Mouse (Mus musculus) right cerebral cortex, adult 2 months (tissue): ENCODE measurements at regions not wholly inside any gene's neighbourhood (a gene's known extent, or its start where the extent isn't known, plus 50 kb on each side); places are given as distances from the start of the nearest gene placed in this dataset.

Experiments
- DNase-seq, 2 experiments: peaks; one replicate each; pipeline ENCODE4 v3.0.0; 2021 to 2022; ENCODE audit warnings: low spot score in 2 of 2

DNA sequence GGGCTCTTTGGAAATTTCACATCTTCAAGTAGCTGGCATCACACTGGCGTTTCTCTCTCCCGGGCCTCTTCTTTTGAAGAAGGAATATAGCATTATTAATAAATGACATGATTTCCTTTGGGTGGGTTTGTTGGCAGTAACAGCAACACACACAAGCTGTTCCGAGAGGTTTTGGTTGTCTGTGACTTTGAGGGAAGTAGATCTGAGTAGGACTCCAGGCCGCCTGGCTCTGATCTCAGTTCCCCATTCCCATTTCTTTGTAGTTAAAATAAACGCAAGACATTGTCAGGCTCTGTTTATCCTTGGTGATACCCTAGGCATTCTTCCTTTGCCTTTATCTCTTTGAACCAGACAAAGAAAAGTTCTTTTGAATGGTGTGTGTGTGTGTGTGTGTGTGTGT lies 83.3 kb upstream of the Gm9887 start:
- DNase-seq, result no peak

DNA sequence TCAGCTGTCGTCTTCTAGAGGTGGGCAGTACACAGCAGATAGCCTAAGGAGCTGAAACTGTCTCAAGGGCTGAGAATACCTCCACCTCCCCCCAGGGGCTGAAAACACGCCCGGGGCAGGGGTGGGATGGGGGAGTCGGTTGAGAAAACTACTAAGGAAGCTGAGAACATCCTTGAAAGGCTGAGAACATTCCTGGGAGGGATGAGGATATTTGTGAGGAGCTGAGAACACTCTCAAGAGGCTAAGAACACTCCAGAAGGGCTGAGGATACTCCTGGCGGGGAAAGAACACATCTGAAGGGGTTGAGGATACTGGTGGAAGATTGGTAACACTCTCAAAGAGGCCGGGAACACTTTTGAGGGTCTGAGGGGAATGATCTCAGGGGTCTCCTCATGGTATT lies 81.3 kb upstream of the Gm9887 start:
- DNase-seq, result no peak

DNA sequence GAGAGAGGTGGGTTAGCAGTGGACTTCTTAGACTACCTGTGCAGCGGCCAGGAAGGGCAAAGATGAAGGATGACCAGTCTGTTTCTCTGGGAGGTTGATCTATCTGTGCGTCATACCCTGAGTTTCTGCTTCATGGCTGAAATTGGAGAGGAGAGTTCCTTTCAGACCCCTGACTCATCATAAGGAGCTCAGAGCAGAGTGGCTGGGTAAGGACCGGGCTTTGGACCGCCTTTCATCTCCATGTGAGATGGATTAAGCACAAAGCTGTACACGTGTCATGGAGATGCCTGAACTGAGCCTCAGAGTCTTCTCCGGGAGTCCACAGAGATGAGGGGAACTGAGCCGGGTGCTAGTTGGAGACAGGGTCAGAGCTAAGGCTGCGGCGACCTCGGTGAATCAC lies 80.7 kb upstream of the Gm9887 start:
- no peak for DNase-seq

DNA sequence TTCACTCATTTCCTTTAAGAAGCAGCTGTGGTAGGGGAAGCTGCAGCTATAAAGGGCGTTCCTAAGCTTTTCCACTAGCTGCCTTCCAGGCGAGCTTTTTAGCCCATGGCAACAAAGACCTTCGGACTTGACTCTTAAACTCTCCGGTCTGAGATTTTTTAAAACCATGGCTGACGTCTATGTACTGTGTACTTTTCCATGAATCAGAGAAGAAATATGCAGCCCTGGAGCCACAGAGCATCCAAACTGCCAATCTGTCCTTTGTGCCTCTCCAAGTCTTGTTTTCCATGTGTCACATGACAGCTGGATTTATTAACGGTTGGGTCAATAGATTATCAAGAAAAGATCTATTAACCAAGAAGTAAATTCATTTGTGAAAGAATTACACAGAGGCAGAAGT lies 78.9 kb upstream of the Gm9887 start:
- DNase-seq, result no peak

DNA sequence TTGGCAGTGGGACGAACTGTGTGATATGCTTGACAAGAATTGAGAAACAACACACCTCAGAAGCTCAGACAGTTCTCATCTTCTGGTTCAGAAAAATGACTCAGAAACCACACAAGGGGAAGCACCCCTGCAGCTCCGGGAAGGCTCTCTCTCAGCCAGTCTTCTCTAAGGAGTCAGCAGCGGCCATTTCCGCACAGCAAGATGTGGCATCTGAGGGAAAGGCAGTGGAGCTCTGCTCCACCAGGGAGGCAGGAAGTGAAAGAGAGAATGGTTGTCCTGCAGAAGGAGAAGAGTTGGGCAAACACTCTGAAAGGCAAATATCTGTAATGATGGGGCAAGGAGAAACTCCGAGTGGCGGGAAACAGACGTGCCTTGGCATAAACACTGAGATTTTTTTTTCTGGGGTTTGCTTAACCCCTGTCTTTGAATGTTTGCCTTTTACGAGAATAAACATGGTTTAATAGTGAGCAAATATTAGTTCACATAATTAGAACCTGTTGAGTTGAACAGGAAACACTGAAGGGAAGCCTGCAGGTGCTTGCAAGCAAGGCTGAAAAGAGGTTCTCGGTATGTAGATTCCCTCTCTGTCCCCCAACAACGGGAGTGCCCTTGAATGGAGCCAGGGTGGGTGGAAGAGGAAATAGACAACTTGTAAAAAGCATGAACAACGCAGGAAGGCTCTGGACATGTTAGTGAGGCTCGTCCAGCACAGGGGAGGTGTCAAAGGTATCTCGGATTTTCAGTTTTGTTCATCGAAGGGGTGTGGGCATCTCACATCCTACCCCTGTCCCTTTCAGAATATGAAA lies 75.9 kb upstream of the Gm9887 start:
- DNase-seq, result peak; percentile 17 to 20

DNA sequence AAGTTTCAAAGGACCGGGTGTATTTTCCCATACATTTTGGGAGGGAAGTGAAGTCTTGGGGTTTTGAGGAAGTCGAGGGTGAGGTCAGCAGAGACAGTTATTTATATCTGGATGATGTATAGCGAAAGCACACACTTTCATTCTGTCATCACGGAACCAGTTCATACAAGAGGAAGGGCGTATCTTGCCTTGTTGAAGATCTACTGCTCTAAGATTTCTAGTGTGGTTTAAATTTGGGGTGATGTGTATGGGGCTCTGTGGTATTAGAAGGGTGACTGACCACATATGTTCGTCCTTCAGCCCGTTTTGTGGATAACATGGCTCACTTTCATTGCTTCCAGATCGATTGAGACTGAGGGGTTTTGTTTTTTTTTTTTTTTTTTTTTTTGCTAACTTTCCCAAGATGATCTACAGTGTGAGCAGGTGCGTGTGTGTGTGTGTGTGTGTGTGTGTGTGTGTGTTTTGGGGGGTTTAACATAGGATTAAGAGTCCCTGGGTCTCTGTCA lies 75.1 kb upstream of the Gm9887 start:
- DNase-seq, result no peak

DNA sequence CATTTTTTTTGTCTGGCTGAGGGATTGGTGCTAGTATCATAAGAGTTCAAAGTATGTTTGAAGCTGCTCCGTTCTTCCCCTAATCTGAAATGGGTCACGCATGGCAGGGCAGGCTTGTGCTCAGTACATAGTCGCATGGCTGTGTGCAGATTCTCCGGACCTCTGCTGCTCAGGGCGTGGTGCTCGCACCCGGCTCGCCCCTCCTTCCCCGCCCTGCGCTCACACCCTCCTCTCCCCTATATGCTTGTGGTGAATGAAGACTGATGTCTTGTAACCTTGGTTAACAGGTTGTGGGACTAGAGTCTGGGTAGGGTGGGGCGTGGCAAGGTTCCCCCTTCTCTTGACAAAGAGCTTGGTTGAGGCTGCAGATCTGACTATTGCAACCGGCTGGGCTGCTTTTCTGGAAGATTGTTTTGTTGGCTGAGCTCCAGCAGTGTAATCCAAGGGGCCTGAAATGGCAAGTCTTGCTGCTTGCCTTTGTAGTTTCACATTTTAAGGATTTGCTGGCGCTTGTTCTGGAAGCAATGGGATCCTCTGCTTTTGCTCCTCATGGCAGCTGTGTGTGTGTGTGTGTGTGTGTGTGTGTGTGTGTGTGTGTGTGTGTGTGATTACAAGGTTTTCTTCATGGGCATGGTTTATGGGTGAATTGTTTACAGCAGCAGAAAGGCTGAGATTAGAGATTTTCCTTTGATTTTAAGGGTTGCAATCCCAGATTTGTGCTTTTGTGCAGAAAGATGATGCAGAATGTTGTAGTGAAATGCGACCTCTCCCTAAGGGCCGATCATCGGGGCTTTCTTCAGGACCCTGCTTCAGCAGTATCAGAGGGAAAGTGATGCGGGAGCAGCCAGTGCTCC lies 74.4 kb upstream of the Gm9887 start:
- peak in 1 of 2 experiments; percentile 22 for DNase-seq

DNA sequence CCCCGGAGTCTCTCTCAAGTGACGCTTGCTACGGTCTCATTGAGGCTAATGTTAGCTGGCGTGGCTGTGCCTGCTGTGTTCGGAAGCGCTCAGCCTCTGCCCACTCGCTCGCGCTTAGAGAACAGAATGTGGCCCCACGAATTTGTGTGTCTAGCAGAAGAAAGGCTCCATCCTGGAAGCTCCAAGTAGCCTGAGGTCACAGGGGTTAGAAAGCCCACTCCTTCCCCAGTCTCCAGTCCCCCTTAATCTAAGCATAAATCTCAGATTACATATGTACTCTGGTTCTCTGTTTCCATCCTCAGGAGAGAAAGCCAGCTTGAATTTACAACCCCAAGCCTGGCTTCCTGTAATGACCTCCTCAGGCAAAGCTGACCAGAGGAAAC lies 73.8 kb upstream of the Gm9887 start:
- peak in 1 of 2 experiments; percentile 16 for DNase-seq

DNA sequence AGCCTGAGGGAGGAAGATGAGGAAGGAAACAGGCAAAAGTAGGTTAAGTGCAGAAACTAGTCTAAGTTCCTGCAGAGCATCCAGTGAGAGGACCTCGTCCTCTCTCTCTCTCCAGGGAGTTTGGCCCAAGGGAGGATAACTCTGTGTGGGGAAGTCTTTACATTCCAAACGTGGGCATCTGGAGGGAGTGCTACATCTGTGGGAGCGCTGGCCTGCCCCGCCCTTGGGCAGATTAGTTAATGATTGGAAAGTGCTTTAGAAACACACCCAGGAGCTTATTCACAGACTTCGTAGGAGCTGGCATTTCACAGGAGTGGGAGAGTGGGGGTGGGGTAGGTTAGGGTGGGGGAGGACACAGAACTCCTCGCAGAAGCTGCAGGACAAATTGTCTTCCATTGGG lies 70.1 kb upstream of the Gm9887 start:
- DNase-seq, result no peak

DNA sequence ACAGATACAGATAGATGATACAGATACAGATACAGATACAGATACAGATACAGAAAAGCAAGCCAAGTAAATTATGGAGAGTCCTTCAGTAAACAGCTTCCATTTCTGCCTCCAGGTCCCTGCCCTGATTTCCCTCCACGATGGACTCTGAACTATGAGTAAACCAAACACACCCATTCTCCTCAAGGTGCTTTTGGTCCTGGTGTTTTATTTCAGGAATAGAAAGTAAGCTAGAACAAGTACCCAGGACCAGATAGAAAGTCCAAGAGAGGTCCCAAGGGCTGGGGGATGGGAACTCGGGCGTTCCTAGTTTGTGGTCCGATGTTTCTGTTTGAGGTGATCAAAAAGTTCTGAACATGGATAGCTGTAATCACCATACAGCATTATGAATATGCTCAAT lies 69.5 kb upstream of the Gm9887 start:
- no peak for DNase-seq

DNA sequence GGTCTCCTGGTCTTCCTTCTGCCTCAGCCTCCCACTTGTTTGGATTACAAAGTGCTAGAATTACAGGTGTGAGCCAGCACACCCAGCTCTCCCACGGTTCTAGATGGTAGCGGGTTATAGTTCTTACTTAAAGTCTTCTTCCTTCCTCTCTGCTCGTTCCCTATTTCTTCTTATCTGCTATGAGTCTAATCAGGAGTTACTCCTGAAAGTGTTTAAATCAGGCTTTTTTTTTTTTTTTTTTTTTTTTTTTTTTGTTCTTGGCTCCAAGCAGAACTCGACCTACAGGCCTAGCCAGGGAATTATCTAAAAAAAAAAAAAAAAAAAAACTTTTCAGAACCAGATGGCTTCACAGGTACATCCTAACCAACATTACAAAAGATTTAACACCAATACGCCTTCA lies 66.0 kb upstream of the Gm9887 start:
- no peak for DNase-seq

DNA sequence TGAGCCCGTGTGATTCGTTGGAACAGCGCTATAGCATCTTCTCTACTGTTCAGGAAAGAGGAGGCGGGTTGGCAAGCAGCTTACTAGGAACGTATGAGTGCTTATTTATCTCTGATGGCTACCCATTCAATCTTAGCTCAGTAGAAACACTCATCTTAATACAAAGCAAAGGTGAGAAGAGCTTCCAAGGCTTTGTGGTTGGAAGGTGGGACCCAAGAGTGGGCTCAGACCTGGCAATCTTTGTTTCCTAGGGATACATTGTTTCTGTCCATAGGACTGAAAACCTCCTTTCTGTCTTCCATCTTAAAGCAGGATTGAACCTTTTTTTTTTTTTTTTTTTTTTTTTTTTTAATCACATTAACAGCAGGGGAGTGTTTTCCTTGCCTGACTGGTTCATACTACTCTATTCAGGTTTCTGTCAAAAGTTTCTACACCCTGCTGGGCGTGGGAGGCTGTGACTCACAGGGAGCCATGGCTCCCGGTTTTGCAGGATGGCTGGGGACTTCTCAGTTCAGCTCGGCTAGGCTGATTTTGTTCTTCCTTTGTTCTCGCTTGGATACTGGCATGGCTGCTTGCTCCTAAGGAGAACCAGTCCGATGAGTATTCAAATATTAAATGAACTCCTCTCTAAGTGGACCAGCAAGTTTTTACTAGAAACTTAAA lies 64.7 kb upstream of the Gm9887 start:
- DNase-seq, result peak; percentile 77 to 79

DNA sequence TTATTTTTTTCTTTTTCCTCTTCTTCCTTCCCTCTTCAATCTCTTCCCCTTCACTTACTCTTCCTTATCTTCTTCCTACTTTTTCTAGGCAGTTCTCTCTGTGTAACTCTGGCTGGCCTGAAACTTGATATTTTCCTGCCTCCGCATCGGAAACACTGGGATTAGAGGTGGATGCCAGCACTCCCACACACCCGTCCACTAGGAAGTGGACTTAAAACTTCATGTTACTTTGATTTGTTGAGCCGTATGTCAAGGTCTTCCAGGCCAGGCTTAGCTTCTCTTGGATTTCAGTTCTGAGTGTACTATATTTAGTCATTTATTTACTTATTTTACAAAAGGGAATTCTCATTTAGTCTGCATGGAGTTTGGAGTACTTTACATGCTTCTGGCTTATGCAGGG lies 62.1 kb upstream of the Gm9887 start:
- no peak for DNase-seq

DNA sequence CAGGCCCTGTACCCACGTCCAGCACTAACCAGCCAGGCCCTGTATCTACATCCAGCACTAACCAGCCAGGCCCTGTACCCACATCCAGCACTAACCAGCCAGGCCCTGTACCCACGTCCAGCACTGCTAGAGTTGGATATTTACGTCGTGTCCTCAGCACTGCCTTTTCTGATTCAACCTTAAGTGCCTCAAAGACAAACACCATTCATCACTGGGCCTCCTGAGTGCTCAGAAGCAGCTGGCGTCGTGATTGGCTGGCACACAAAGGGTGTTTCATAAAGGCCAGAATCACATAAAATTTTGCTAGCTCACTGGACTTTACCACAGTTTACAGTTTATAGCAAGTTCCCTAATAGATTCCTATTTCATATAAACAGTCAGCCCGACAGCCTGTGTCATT lies 59.8 kb upstream of the Gm9887 start:
- no peak for DNase-seq

DNA sequence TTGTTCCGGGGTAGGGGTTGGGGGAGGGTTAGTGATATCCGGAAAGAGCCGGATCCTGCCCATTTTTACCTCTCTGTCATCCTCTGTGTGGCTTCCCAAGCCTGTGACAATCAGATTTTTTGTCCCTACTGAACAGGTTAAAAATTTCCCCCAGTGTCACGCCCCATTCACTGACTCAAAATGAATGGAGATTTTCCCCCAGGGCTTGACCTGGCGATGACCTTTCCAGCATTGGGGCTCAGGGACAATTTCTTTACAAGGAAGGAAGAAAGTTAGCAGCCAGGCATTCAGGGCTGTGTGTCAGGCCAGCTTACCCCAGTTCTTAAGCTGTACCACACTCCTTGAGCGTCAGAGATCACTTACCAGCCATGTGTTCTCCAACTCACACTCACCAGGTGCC lies 55.9 kb upstream of the Gm9887 start:
- DNase-seq, result no peak

DNA sequence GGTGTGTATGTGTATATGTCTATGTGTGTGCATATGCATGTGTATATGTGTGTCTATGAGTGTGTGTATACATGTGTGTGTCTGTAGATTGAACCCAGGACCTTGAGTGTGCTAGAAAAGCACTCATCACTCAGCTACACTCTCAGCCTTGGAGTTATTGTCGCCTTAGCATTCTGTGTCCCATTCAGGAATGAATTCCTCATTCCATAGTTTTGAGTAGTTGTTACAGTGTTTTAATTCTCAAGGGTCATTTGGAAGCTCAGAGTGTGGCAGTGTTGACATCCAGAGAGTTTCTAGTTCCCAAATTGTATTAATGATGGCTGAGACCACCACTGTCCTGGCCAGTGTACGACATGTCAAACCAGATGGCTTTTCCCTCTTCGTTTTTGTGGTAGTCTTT lies 53.4 kb upstream of the Gm9887 start:
- DNase-seq, result no peak

DNA sequence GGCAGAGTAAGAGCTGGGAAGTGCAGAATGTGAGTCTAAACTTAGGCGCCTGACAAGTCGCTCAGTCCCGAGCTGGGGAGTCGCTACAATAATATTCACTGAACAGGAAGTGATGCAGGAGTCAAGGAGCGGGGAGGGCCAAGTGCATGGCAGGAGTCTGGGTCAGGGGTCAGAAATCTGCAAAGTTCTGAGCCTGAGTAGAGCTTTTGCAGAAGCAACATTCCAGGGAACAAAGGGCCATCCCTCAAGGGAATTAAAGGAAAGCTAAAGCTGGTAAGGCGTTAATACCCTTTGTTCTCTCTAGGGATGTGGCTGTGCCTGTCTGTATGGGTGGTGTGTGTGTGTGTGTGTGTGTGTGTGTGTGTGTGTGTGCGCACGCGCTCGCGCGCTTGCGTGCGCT lies 52.7 kb upstream of the Gm9887 start:
- no peak for DNase-seq
